Mouse (Mus musculus) left cerebral cortex, postnatal 10 days (tissue): ENCODE measurements around the gene Gm10800. TPM values are rescaled to one million over a fixed set of nuclear protein-coding genes. Genes with fewer than 3 reads are reported as not detected.
"Not testable (repeated sequence)": the region's sequence is repeated elsewhere in the genome, so short reads cannot be mapped to it uniquely, and the experiment has no call there.

Source experiments
- DNase-seq, 2 experiments: peaks; one replicate each; pipeline ENCODE4 v3.0.0; 2021 to 2022; ENCODE audit warnings: low spot score in 2 of 2, mixed read lengths in 1 of 2; ENCODE audit errors: extremely low spot score in 1 of 2
- intact Hi-C: fragments of 180-260 bp; cut with DNase I; formaldehyde crosslinking; loops from one replicate; pipeline ENCODE4 v1.15.1; 2025
- total RNA-seq, 2 experiments: library from RNA; stranded (reverse); gene quantifications; 2 replicates each; pipeline ENCODE4 v1.2.3; 2021

The Gm10800 gene
- 1 to 10 TPM; 1.7 to 1.9 TPM for total RNA-seq

DNA sequence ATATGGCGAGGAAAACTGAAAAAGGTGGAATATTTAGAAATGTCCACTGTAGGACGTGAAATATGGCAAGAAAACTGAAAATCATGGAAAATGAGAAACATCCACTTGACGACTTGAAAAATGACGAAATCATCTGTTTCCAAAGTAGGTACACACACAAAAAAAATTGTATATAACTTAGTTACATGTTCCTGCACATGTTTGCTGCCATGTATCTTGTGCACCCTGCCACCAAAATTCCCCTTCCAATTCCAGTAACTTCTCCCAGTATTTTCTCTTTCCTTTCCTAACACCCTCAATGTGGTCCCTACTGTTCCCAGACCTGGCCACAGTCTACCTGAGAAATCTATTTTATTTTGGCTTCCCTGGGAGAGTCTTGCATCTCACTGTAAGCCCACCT lies at the start of gene Gm10800:
Gene Gm10800 (minus strand): TSS at position 101 of the 400 bp plus-strand sequence.
- DNase-seq, intact Hi-C loops: not testable (repeated sequence)

DNA sequence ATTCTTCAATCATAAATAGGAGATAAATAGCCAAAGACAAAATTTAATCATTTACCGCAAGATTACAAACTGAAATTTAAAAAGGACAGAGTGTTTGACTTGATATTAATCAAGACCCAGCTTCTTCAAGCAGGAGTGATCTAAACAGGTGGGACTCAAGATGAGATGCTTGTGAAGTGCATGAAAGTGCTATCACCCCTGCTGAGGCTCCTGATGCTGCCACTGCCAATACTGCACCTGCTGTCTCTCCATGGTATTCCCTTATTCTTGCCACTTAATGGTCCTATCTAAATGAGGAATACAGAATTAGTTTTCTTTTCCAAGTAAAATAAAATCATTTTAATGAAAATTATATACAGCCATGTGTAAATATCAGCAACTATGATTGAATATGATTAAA lies 30.4 kb upstream of the Gm10800 start:
- no peak for DNase-seq
- intact Hi-C loops: no loop called here

GRCm38 (mm10) chr2:98661937-98662336 lies 5.2 kb downstream of the Gm10800 start, which contains the start of gene Gm10801:
Gene Gm10801, plus strand, starts transcription at chr2:98662237.
- intact Hi-C loops, DNase-seq: not testable (repeated sequence)

Other genes with a start within 250 kb of the Gm10800 start
- 1 to 10 TPM in 1 of 2 experiments, not detected in 1; 1.2 TPM for gene Gm10801, start 5.1 kb downstream of the Gm10800 start, total RNA-seq